Mouse (Mus musculus) heart, postnatal 36 days (tissue): ENCODE results near the gene Ccdc142. TPM values are rescaled to one million over a fixed set of nuclear protein-coding genes. Genes with fewer than 3 reads are reported as not detected.

Experiments used
- DNase-seq, 2 experiments: peaks; one replicate each; pipeline ENCODE4 v3.0.0; 2021 to 2022
- intact Hi-C: fragments of 180-260 bp; cut with DNase I; formaldehyde crosslinking; loops from one replicate; pipeline ENCODE4 v1.15.1; 2025
- total RNA-seq, 2 experiments: library from RNA; stranded (reverse); gene quantifications; 2 replicates each; pipeline ENCODE4 v1.2.3; 2021

Ccdc142 gene
- total RNA-seq, 2 experiments from 2014 or later, result 1.4 to 1.5 TPM

DNA sequence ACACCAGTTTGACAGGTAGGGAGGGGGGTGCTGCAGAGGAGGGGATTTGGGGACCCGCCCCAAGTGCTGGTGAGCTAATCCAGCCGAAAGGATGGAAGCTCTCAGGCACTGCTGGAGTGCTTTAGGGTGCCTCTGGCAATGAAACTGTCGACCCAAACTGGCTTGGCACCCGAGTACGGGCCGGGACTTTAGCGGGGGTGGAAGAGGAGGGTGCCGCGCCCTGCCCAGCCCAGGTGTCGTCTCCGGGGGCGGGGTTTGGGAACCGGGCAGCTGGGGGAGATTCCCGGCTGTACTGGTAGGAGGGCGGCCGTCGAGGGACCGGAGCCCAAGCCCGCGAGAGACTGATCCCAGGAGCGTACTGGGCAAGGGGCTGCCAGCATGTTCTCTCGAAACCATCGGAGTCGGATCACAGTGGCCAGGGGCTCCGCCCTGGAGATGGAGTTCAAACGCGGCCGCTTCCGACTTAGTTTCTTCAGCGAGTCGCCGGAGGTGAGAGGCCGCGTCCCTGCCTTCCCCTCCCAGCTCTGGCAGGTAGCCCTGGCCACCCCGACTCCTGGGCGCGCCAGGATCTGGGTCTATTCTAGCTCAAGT is 34.3 kb downstream of the Ccdc142 start:
- intact Hi-C loops, result no loop called here
- peak; percentile 42 to 47 for DNase-seq

DNA sequence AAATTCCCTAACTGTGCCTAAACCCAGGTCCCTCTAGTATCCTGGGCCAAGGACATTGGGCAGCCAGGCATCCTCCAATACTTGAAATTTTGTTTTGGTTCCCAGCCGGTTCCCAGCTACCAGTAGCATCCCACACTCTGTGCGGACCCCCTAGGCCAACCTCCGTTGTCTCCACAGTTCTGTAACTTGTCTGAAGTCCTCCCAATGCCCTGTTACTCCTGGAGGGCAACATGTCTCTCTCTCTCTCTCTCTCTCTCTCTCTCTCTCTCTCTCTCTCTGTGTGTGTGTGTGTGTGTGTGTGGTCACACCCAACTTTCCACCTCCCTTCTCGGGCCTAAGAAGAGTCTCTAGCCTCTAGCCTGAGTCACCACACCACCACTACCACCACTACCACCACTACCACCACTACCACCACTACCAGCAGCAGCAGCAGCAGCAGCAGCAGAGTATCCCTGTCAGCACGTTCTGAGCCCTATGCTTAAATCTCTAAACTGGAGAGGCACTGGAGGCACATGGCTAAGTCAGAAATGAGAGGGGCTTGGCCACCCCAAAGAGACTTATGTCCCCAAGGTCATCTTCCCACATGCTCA is 35.0 kb downstream of the Ccdc142 start:
- no peak for DNase-seq
- intact Hi-C loops, result no loop called here

DNA sequence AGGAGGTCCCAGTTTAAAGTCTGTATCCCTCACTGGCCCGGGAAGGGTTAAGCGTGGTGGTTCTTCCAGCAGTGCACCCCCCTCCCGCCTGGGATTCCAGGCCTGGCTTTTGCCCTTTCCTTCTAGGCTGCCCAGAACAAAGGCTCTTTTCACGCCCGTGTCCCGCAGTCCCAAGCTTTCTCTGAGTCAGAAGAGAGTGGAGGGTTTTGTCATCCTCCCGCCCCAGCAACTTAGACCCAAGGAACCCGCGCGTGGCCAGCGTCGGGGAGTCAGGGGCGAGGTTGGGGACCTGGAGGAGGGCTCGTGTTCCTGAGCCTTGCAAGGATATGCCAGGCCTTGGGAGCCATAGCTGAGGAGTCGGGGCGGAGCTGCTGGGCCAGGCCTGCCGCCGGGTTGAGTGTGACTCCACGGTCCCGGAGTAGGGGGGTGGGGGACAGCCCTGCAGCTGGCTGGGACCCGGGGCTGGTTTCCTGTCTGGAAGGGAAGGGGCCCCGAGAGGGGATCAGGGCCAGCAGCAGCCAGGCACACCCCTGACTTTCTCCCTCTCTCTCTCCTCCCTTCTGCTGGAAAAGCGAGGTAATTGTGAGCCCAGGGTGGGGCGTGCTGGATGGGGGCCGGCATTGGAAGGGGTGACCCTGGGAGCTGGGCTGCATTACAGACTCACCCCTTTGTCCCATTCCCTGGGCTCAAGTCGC is 35.6 kb downstream of the Ccdc142 start:
- intact Hi-C loops, result no loop called here
- DNase-seq, result peak; percentile 69 to 89

DNA sequence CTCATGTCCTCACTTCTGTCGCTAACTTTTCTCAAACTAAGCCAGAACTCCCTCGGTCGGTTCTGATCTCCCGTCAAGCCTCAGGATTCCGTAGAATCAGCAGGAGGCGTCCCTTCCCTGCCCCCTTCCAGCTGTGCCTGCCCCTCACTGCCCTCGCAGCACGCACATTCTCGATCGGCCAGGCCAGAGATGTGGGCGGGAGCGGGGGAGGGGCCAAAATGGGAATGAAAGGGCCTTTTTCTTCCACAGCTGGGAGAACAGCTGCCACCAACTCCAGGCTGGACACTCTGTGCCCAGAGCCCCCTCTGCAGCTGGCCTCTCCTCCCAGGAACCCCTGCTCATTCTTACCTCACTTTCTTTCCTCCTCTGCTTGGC is 36.2 kb downstream of the Ccdc142 start:
- DNase-seq, result peak in 1 of 2 experiments; percentile 86
- intact Hi-C loops, result no loop called here

DNA sequence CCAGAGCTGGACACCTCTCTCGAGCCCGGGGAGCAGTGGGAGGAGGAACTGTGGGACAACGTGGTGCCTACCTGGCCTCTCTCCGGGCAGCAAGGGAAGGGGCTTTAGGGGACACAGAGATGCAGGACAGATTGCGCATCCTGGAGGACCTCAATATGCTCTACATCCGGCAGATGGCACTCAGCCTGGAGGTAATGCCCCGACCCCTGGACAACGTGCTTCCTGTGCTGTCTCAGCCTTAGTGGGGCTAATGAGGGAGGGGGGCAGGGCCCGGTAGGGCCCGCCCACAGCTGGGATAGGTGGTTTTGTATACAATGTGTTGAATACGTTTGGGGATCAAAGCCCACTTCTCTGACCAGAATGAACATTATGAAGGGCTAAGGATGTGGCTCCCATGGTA is 36.7 kb downstream of the Ccdc142 start:
- intact Hi-C loops, result no loop called here
- no peak for DNase-seq

DNA sequence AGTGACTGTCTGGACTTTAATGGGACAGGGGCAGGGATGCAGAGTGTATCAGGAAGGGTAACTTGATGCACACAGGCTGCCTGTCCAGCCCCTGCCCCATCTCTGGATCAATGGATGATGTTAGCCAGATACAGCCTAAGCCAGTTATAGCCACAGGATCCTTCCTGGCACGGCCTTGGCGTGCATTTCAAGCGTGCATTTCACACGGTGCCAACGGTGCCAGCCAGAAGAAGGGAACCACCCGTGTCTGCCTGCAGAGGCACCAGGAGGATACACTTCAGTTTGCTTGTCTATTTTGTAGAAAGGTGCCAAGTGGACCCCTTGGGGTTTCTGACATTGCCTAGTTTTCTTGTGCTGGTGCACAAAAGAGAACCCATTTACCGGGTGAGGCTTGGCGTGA is 38.6 kb downstream of the Ccdc142 start:
- no peak for DNase-seq
- intact Hi-C loops, result no loop called here

DNA sequence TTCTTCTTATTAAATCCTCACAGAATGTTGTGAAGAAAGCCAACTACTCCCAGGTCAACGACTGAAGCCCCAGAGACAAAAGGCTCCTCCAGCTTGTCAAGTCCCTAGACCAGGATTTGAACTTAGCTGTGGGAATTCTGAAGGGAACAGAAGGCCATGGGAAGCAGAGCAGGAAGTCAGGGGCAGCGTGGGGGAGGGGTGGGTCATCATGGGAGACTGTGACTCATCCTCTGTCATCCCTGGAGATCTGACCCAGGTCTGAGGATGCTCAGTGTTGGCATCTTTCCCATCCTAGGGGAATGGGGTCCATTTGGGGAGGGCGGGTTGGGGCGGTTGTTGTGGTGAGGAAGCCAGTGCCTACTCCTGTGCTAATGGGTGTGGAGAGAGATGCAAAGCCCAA is 40.2 kb downstream of the Ccdc142 start:
- intact Hi-C loops, result no loop called here
- no peak for DNase-seq

DNA sequence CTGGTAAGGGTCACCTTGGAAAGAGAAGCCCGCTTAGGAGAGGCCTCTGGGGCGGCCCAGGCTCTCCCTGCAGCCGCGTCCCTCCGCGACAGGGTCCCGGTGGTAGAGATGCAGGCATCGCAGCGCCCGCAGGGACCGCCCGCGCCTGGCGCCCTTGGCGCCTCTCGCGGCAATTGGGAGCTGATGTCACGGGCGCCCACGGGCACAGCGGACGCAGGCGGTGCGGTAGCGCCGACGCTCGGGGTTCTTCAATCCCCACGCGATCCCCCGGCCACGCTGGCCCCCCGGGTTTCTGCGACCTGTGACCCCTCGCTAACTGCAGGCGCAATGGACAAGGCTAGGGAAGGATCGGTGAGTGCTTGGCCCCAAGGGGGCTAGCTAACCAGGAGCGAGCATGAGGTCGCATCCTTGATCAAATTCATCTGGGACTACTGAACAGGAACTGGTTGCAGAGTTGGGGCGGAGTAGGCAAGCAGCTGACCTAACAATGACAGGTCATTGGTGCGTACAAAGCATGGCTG is 40.9 kb downstream of the Ccdc142 start:
- no peak for DNase-seq
- intact Hi-C loops, result no loop called here

DNA sequence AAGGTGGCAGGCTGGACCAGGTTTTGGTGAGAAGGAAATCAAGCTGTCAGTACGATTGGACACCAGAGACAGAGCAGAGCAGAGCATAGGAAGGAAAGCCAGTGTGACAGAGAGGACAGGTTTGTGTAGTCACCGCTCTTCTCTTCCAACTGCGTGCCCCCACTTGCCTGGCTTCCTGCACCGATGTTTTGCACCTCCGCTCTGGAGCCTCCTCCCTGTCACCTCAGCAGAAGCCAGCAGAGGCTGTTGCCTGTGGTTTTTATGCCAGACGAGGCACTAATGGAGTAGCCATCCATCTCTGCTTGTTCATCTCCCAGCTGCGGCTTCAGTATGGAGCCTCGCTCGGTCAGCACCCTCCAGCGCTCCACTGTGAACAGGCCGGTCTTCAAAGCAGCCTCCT is 41.5 kb downstream of the Ccdc142 start:
- no peak for DNase-seq
- intact Hi-C loops, result no loop called here

DNA sequence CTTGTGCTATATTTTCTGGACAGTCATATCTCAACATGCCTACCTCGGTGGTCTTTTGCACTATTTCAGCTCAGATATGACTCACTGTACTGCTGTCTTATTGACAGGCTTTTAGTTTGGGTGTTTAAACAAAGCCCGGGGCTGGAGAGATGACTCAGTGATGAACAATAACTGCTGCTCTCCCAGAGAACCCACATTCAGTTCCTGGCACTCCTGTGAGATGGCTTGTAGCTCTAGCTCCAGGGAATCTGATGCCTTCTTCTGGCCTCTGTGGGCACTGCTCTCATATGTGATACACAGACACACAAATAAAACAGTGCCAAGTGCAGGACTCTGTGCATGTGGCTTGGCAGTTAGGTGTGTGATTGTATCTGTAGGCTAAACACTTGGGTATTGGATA is 43.8 kb downstream of the Ccdc142 start:
- intact Hi-C loops, result no loop called here
- DNase-seq, result no peak

DNA sequence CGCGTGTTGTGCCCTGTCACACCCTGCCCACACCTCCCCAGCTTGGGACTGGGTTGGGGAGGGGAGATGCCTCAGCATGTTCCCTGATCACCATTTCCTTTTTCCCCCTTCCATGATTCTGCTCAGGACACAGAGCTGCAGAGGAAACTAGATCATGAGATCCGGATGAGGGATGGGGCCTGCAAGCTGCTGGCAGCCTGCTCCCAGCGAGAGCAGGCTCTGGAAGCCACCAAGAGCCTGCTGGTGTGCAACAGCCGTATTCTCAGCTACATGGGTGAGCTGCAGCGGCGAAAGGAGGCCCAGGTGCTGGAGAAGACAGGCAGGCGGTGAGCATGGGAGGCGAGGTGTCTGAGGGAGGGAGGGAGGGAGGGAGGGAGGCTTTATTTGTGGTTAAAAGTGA is 44.4 kb downstream of the Ccdc142 start:
- intact Hi-C loops, result no loop called here

DNA sequence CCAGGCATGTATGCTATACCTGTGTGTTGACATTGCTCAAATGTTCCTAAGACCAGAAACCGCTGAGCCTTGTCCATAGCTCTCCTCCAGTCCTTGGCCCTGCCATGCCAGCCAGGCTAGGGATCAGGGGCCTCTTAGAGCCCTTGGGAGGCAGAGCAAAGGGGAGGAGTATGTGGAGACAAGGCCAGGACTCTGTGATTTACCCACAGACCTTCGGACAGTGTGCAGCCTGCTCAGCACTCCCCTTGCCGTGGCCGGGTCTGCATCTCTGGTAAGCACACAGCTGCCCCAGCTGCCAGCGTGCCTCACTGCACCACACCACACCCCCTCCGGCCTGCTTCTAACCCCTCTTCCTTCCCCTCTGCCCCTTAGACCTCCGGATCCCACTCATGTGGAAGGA is 45.9 kb downstream of the Ccdc142 start:
- no peak for DNase-seq
- intact Hi-C loops, result no loop called here

More for the DNA sequence above, 44.4 kb downstream of the Ccdc142 start:
- DNase-seq, result no peak

DNA sequence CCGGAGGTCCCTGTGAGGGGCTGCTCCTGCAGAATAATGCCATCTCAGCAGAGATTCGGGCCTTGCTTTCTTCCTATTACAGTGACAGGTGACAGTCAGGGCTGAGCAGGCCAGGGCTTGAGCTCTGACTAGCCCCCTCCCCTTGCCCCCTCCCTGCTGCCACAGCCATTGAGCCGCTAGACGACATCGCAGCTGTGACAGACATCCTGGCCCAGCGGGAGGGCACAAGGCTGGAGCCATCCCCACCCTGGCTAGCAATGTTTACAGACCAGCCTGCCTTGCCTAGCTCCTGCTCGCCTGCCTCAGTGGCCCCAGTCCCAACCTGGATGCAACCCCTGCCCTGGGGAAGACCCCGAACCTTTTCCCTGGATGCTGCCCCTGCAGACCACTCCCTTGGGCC is 50.3 kb downstream of the Ccdc142 start:
- intact Hi-C loops, result no loop called here
- no peak for DNase-seq

DNA sequence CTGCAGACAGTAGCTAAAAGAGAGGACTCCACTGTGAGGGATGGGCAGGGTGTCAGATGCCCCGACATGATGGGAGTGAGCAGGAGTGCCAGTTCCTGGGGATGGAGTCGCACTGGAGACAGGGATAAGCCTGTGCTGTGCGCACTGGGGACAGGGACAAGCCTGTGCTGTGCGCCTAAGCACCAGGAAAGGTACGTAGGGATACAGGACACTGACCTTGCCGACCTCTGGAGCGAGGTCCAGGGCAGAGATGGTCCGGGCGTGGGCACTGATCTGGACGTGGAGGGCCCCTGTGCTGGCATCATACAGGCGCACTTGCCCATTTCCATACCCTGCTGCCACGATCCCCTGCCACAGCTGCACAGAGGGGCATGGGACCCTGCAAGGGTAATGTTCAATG is 51.6 kb downstream of the Ccdc142 start:
- intact Hi-C loops, result no loop called here
- no peak for DNase-seq

DNA sequence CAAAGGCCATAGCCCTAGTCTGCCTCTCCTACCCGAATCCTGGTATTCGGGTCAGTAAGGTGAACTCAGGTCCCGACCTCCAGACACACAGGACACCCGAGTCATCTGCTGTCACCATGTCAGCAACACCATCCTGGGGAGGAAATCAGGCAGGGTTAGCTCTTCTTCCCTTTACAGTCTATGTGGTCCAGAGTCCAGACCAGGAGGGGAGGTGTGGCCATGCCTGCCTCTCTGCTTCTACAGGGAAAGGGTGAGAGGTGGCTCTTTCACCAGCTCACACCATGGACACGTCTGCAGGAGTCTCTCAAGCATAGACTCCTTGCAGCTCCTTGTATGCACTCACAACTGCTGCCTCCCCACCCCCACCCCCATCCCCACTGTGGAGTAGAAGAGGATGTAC is 52.1 kb downstream of the Ccdc142 start:
- intact Hi-C loops, result no loop called here
- no peak for DNase-seq

DNA sequence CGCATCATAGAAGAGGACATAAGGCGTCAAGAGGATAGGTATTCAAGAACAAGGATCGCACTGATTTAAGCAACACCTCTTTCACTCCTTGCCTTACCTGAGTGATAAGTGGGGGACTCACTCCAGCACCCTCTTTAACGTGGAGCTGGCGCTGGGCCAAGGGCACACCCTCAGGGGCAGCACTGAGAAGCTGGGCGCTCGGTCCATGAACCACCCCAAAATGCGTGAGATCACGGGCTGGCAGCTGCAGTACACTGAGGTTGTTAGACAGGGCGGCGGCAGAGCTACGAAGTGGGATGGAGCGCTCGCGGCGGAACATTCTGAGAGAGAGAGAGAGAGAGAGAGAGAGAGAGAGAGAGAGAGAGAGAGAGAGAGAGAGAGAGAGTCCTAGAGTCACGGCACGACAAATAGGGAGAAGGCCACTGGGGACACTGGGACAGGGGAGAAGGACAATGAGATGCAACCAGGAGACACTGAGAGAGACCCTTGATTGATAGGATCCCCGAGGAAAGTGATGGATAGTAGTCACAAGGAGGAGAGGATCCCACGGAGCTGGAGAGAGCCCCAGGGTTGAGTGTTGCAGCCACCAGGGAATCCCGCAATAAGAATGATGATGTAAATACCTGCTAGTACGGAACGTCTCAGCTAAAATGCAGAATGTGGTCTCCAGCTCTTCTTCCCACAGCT is 54.3 kb downstream of the Ccdc142 start:
- intact Hi-C loops, result no loop called here
- peak in 1 of 2 experiments; percentile 11 for DNase-seq

DNA sequence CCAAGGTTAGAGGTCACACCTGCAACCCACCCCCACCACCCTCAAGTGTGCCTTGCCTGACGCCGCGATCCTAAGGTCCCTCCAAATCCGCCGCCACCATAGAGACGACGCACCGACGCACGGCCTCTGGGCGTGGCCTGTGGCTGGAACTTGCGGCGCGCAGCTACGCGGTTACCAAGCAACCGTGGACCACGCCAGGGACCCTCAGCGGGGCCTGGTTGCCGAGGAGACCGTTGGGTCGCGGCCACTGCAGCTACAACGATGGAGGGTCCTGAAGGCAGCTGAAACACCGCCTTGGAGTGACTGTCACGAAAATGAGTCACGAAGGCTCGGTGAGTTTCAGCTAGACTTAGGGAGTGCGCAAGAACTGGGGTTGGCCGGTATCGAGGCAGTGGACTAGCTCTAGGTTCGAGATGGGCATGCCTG is 54.9 kb downstream of the Ccdc142 start, which contains the start of the genes Wdr54 and 1700003E16Rik:
Gene Wdr54, minus strand, starts transcription at position 139 of the 426 bp plus-strand sequence.
Gene 1700003E16Rik, plus strand, starts transcription at position 146 of the 426 bp plus-strand sequence.
- peak; percentile 51 to 63 for DNase-seq
- intact Hi-C loops, result no loop called here
